Mouse (Mus musculus) midbrain, embryonic 12.5 days (tissue): Measurements from ENCODE around the gene Armc6. TPM values are rescaled to one million over a fixed set of nuclear protein-coding genes. Genes with fewer than 3 reads are reported as not detected.

ENCODE experiments used
- ATAC-seq: fragments of 200-750 bp; cut with Nextera tagmentation; 2 replicates; pipeline ENCODE4 v1.8.0; 2017; ENCODE audit warnings: low read depth, moderate TSS enrichment, moderate library complexity; ENCODE audit not compliant: low FRiP score
- H3K27ac ChIP-seq: fragments of 300-500 bp; sonication (generic); replicated peaks from 2 replicates; pipeline ENCODE4 v1.5.1; 2016; ENCODE audit warnings: mild to moderate bottlenecking
- H3K27me3 ChIP-seq: fragments of 300-500 bp; sonication (generic); 2 replicates; pipeline ENCODE4 v1.6.1; 2016; ENCODE audit warnings: mild to moderate bottlenecking
- H3K36me3 ChIP-seq: fragments of 300-500 bp; sonication (generic); 2 replicates; pipeline ENCODE4 v1.6.1; 2016
- H3K4me1 ChIP-seq: fragments of 300-500 bp; sonication (generic); 2 replicates; pipeline ENCODE4 v1.6.1; 2016
- H3K4me2 ChIP-seq: fragments of 300-500 bp; sonication (generic); replicated peaks from 2 replicates; pipeline ENCODE4 v1.6.1; 2016; ENCODE audit warnings: mild to moderate bottlenecking, moderate library complexity
- H3K4me3 ChIP-seq: fragments of 300-500 bp; sonication (generic); 2 replicates; pipeline ENCODE4 v1.5.1; 2016; ENCODE audit warnings: mild to moderate bottlenecking
- H3K9ac ChIP-seq: fragments of 300-500 bp; sonication (generic); replicated peaks from 2 replicates; pipeline ENCODE4 v1.6.1; 2016; ENCODE audit warnings: mild to moderate bottlenecking, moderate library complexity
- H3K9me3 ChIP-seq: fragments of 300-500 bp; sonication (generic); 2 replicates; pipeline ENCODE4 v1.6.1; 2016; ENCODE audit warnings: mild to moderate bottlenecking
- WGBS: fragments of 180-500 bp; shearing (Covaris S2); methylation state at CpG from one replicate; pipeline ENCODE4 v1.1.7; 2016; 5-methylcytosine and 5-hydroxymethylcytosine counted together
- polyA plus RNA-seq: library from polyadenylated mRNA; unstranded; fragments of >200 nt; fragmentation: Nextera tagmentation; extraction: Ambion mirVana; gene quantifications from 2 replicates; pipeline ENCODE4 v1.2.1, GENCODE M21; 2016

The Armc6 gene
- polyA plus RNA-seq = 45.5 and 47.1 TPM in 2 replicates

DNA sequence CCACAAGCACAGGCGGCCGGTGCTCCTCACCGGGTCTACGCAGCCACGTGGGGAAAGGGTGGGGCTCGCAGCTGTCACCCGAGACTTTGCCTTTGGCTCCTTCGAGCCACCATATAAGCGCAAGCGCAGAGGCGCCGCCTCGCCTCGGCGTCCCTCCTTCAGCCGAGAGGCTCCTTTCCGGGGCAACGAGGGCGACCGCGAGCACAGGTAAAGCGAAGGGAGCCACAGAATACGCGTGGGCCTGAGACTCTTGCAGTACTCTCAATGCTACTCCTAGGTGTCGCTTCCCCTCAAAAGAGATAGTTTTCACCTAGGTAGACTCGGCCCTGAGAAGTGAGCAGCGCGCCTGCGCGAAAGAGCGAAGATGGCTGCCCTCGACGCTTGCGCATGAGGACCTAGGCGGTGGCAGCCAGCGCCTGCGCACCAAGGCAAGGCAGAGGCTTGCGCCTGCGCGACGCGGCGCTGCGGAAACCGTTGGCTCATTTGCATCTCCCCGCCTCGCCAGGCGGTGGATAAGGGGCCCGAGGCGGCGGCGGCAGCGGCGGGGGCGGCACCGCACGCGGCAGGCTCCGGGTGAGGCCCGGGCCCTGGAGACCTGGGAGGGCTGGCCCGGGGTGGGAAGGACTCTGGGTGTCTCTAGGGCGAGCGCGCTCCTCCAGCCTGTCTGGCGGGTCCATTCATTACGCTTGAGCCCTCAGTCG is at the start of gene Armc6, which contains the start of gene Sugp2:
Gene Armc6, minus strand, starts transcription at position 387 of the 701 bp plus-strand sequence.
Gene Sugp2, plus strand, starts transcription at position 147 of the 701 bp plus-strand sequence.
- Histone ChIP-seq H3K36me3 (peaks cover 52% of the 10 kb centered on the region), H3K27me3 (no peaks in the 10 kb centered on the region), H3K4me1 (peaks cover 22% of the 10 kb centered on the region), H3K4me3 (peak within 1 kb of the TSS; percentile 82), H3K9ac (peak within 1 kb of the TSS; percentile 88), H3K9me3 (no peaks in the 10 kb centered on the region), H3K4me2 (peak within 1 kb of the TSS; percentile 94), H3K27ac (peak within 1 kb of the TSS; percentile 90)
- ATAC-seq = peak; percentile 97
- under 1% methylated on average over 58 of the region's 67 CpGs for WGBS

DNA sequence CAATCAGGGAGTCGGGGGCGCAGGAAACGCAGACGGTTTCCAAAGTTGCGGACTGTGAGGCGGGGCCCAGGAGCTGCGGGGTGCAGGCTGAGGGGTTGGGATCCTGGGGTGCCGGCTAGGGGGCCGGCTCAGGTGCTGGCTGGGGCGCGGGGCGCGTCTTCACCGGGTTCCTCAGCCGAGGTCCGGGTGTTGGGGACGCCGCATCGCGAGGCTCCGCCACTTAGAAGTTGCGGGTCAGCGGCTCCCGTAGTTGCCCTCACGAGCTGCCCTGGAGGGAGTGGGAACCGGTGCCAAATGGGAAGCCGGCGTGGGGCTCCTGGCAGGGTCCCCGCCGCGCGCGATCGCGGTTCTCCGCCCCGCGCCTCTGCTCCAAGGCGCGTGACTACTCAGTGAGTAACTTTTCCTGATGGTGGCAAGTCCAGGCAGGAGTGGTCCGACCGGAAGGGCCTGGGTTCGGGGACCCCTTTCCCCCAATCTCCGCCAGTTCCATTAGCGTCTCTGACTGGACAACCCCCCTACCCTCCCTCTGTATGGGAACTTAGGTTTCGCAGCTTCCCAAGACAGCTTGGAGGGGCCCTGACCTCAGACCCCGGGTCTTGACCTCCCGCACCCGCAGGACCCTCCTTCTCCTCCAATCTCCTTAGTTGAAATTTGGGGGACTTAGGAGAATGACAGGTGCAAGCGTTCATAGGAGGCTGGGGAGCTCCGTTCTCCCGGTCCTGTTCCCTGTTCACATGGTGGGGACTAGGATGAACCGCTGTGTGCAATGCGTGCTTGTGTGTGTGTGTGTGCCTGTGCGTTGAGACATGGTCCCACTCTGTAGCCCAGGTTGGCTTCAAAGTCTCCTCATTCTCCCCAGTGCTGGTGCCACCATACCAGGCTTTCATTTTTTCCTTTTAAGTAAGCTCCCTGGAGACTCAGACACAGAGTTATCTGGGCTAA is 49.1 kb upstream of the Armc6 start:
- WGBS = under 1% methylated on average over 55 of the region's 55 CpGs
- ATAC-seq = peak; percentile 48

GRCm38 (mm10) chr8:70282603-70283135 is 48.4 kb upstream of the Armc6 start, which contains the start of gene Homer3:
TSS of gene Homer3 (plus strand) at chr8:70282827.
- Histone ChIP-seq H3K9ac (peak within 1 kb of the TSS; percentile 93), H3K9me3 (peaks cover 4% of the 10 kb centered on the region; the same call in 1 of the 2 replicates), H3K27ac (peak within 1 kb of the TSS; percentile 79), H3K4me2 (peak within 1 kb of the TSS; percentile 85), H3K27me3 (no peaks in the 10 kb centered on the region; the same call in 1 of the 2 replicates), H3K4me1 (peaks cover 15% of the 10 kb centered on the region), H3K4me3 (peak within 1 kb of the TSS; percentile 71), H3K36me3 (peaks cover 30% of the 10 kb centered on the region)
- 2% methylated on average over 35 of the region's 36 CpGs for WGBS
- peak; percentile 90 for ATAC-seq

More for the DNA sequence above, 49.1 kb upstream of the Armc6 start:
- Histone ChIP-seq H3K36me3 (peaks cover 38% of the 10 kb centered on the region), H3K9ac (peak overlapping the region; percentile 93), H3K27me3 (no peaks in the 10 kb centered on the region), H3K9me3 (peaks cover 4% of the 10 kb centered on the region; the same call in 1 of the 2 replicates), H3K4me1 (peaks cover 13% of the 10 kb centered on the region), H3K27ac (peak overlapping the region; percentile 79), H3K4me2 (peak overlapping the region; percentile 85), H3K4me3 (peak overlapping the region; percentile 71)

GRCm38 (mm10) chr8:70281001-70281400 is 46.7 kb upstream of the Armc6 start:
- no peaks in the 10 kb centered on the region; the same call in 1 of the 2 replicates for H3K27me3 ChIP-seq
- H3K9me3 ChIP-seq = no peaks in the 10 kb centered on the region
- no peak overlapping the region for H3K27ac ChIP-seq
- no peak overlapping the region for H3K4me2 ChIP-seq
- H3K4me1 ChIP-seq = peaks cover 15% of the 10 kb centered on the region
- no peak for ATAC-seq
- no peak overlapping the region for H3K9ac ChIP-seq
- no peak overlapping the region for H3K4me3 ChIP-seq
- peaks cover 14% of the 10 kb centered on the region for H3K36me3 ChIP-seq
- WGBS = 48% methylated on average over 3 of the region's 3 CpGs

GRCm38 (mm10) chr8:70279266-70279665 is 45.0 kb upstream of the Armc6 start:
- no peaks in the 10 kb centered on the region; the same call in 1 of the 2 replicates for H3K27me3 ChIP-seq
- WGBS = 75% methylated on average over 8 of the region's 8 CpGs

DNA sequence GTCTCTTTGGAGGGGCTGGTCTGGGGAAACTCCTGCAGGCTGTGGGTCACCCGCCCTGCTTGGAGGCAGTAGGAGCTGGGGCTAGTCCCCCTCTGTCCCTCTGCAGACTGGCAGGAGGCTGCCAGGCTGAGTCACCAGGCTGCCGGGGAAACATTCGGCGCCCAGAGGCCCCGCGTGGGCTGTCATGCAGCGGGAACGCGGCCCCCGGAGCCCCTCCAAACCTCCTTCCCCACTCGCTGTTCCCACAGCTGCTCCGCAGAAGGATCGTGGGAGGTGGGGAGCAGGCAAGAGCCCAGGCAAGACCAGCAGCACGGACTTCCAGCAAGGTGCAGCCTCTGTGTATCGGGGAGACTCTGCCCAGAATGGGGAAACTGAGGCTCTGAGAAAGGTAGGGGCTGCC is 43.9 kb upstream of the Armc6 start:
- no peak for ATAC-seq
- Histone ChIP-seq H3K9ac (no peak overlapping the region), H3K9me3 (peaks cover 3% of the 10 kb centered on the region; the same call in 1 of the 2 replicates)

More at GRCm38 (mm10) chr8:70279266-70279665, 45.0 kb upstream of the Armc6 start:
- Histone ChIP-seq H3K4me2 (no peak overlapping the region), H3K9me3 (peaks cover 3% of the 10 kb centered on the region; the same call in 1 of the 2 replicates), H3K4me3 (no peak overlapping the region), H3K27ac (no peak overlapping the region), H3K4me1 (peaks cover 9% of the 10 kb centered on the region), H3K9ac (no peak overlapping the region), H3K36me3 (no peaks in the 10 kb centered on the region)
- ATAC-seq = no peak

DNA sequence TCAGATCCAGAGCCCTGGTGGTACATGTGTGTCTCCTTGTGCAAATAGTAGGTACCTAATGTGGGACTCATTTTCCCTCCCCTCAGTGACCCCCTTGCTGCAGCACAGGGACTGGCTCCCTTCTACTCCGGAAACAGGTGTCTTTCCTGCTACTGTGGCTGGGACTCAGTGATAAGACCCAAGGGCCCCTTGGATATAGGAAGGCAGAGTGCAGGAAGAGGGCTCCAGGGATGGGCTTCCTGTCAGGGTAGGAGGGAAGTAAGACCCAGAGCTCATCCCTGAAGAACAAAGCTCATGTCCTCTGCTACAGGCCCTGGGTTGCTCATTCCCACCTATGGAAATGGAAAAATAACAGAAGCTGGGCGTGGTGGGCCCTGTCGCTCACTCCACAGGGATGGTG is 42.2 kb upstream of the Armc6 start:
- Histone ChIP-seq H3K27ac (no peak overlapping the region), H3K9me3 (peaks cover 3% of the 10 kb centered on the region; the same call in 1 of the 2 replicates), H3K36me3 (no peaks in the 10 kb centered on the region), H3K4me3 (no peak overlapping the region), H3K4me2 (no peak overlapping the region), H3K4me1 (0 out of 2 replicates have a peak, but pooled peaks cover 2% of the 10 kb centered on the region), H3K27me3 (no peaks in the 10 kb centered on the region; the same call in 1 of the 2 replicates), H3K9ac (no peak overlapping the region)
- ATAC-seq = no peak
- 88% methylated on average over 3 of the region's 3 CpGs for WGBS

More for the DNA sequence above, 43.9 kb upstream of the Armc6 start:
- Histone ChIP-seq H3K4me3 (no peak overlapping the region), H3K27me3 (no peaks in the 10 kb centered on the region; the same call in 1 of the 2 replicates), H3K36me3 (no peaks in the 10 kb centered on the region), H3K27ac (no peak overlapping the region), H3K4me1 (0 out of 2 replicates have a peak, but pooled peaks cover 2% of the 10 kb centered on the region), H3K4me2 (no peak overlapping the region)
- WGBS = 69% methylated on average over 15 of the region's 15 CpGs

GRCm38 (mm10) chr8:70274350-70274749 is 40.1 kb upstream of the Armc6 start:
- no peak overlapping the region for H3K9ac ChIP-seq
- no peaks in the 10 kb centered on the region; the same call in 1 of the 2 replicates for H3K27me3 ChIP-seq
- no peak for ATAC-seq

DNA sequence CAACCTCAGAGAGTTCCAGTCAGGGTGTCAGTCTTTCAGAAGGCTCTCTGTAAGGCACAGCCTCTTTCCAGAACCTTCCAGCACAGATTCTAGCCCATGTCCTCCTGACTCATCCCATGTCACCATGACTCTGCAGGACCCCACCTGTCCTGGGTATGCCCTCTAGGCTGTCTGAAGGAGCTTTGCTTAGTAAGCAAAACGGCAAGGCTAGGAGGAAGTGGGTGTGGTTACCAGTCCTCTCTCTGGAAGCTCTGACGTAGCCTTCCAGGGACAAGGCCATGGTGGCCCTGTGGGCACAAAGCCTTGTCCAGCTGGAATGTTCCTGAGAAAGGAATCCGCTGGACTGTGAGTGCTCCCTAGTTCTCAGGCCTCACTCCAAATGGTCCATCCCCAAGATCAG is 38.7 kb upstream of the Armc6 start:
- ATAC-seq = no peak
- Histone ChIP-seq H3K27ac (no peak overlapping the region), H3K9me3 (peaks cover 3% of the 10 kb centered on the region; the same call in 1 of the 2 replicates), H3K9ac (no peak overlapping the region), H3K36me3 (no peaks in the 10 kb centered on the region), H3K4me2 (no peak overlapping the region), H3K27me3 (no peaks in the 10 kb centered on the region; the same call in 1 of the 2 replicates), H3K4me1 (no peaks in the 10 kb centered on the region), H3K4me3 (no peak overlapping the region)
- WGBS = 91% methylated on average over 3 of the region's 3 CpGs

More at GRCm38 (mm10) chr8:70274350-70274749, 40.1 kb upstream of the Armc6 start:
- Histone ChIP-seq H3K36me3 (no peaks in the 10 kb centered on the region), H3K27ac (no peak overlapping the region), H3K4me1 (0 out of 2 replicates have a peak, but pooled peaks cover 2% of the 10 kb centered on the region), H3K4me3 (no peak overlapping the region), H3K9me3 (peaks cover 3% of the 10 kb centered on the region; the same call in 1 of the 2 replicates), H3K4me2 (no peak overlapping the region)

DNA sequence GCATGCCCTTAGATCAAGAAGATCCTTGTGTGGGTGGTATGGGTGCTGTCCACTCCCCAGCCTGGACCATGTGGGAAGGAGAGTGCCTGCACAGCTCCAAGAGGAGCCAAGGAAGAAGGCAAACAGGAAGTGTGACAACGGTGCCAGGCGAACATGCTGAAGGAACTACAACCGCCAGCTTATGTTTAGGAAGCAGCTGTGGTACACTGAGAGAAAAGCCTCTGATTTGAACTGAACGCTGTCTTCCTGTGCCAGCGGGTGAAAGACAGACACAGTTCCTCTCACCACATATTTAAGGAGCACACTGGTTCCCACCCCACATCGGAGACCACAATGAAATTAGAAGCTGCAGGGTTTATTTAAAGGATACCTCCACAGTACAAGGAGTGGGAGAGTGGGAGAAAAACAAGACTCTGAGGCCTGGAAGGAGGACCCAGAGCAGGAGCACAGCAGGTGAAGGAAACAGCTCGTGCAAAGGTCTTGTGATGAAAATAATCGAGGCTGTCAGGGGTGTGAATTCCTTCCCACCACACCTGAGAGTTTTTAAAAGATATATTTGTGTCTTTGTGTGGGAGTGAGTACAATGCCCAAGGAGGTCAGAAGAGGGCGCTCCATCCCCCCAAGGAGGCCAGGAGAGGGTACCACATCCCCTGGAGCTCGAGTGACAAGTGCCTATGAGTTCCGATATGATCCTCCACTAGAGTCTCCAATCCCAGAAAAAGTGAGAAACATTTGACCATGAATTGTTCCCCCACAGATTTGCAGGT is 34.7 kb upstream of the Armc6 start:
- Histone ChIP-seq H3K9ac (no peak overlapping the region), H3K4me2 (no peak overlapping the region), H3K27me3 (no peaks in the 10 kb centered on the region), H3K4me3 (no peak overlapping the region), H3K27ac (no peak overlapping the region), H3K36me3 (peaks cover 27% of the 10 kb centered on the region), H3K9me3 (no peaks in the 10 kb centered on the region), H3K4me1 (no peaks in the 10 kb centered on the region)
- WGBS = 59% methylated on average over 11 of the region's 11 CpGs
- no peak for ATAC-seq

- Histone ChIP-seq H3K9me3 (no peaks in the 10 kb centered on the region), H3K27me3 (no peaks in the 10 kb centered on the region), H3K4me3 (no peak overlapping the region), H3K4me2 (no peak overlapping the region), H3K36me3 (peaks cover 34% of the 10 kb centered on the region), H3K9ac (no peak overlapping the region), H3K27ac (no peak overlapping the region), H3K4me1 (no peaks in the 10 kb centered on the region)
- no peak for ATAC-seq
- WGBS = 41% methylated on average over 5 of the region's 5 CpGs
These were observed 34.0 kb upstream of the Armc6 start for GRCm38 (mm10) chr8:70268311-70268710.
